Mouse (Mus musculus): ENCODE results near the gene Rps6kc1.

Gene Rps6kc1

DNA sequence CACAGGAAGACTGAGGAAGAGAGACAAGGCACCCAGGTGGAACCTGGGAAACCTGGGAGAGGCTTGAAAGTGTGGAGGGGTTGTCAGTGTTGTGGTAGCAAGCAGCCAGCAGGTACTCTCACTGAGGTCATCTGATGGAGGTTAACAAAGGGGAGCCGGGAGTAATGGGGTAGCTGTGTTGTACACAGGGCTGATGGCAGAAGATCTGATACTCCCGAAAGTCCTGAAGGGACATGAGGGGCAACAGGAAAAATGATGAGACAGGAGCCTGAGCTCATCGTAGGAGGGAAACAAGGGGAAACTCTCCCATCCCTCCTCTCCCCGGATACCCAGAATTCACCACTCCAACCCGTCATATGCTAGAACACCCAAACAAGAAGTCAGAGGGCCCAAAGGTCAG, 244.2 kb downstream of the Rps6kc1 start:
- in situ Hi-C loops (cut with MboI) = no loop called here

GRCm38 (mm10) chr1:190665490-190665875, 246.1 kb downstream of the Rps6kc1 start:
- in situ Hi-C loops (cut with MboI) = no loop called here

- in situ Hi-C loops (cut with MboI) = no loop called here
These were observed 246.6 kb downstream of the Rps6kc1 start for GRCm38 (mm10) chr1:190664767-190665489.

DNA sequence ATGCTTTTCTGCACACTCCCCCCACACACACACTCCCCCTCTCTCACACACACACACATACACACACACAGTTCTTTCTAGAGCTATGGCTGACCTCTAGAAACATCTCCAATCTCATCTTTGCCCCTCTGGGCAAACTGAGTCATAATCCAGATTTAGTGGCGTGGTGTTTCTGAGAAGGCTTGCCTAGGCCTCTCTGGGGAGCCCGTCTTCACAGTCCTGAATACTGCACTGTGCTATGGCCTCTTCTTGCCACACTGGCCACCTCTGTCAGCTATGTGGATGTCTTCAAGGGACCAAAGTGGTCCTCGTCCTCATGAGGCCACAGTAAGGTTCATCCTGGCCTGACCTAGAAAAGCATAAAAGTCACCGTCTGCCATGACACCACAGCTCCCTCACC, 247.6 kb downstream of the Rps6kc1 start:
- in situ Hi-C loops (cut with MboI) = no loop called here

DNA sequence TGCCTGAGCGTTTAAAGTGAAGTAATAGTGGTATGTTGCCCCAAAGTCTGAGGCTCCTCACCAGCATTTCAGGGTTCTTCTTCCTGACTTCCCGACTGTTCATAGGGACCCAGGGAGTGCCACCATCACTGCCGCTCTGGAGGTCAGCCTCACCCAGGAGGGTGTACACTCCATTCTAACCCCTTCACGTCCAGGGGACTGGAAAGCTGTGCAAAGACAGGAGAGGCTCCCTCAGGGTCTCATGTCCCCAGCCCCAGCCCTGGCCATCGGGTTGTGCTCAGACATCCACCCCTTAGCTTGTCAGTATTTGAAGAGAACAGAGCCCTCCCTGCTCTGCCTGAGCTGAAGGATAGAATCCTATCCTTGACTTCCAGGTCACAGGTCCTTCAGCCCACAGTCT, 248.8 kb downstream of the Rps6kc1 start:
- in situ Hi-C loops (cut with MboI) = no loop called here

DNA sequence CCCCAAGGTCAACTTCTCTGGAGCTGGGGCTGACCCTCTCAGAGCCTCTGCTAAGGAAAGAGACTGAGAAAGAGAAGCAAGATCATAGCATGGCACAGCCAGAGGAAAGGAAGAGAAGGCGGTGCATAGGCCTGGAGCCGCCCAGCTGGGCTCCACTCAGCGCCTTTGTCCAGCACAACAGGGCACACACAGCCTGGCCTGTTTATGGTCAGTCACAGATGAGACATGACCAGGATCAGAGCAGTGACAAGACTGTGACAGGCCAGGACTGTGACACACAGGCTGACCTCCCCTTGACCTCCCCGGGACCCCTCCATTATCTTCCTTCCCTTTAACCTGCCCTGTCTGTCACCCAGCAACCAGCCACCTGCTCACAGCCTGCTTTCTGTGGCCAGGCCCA, 249.8 kb downstream of the Rps6kc1 start:
- in situ Hi-C loops (cut with MboI) = no loop called here

- in situ Hi-C loops (cut with MboI) = no loop called here
These were observed 250.3 kb downstream of the Rps6kc1 start for GRCm38 (mm10) chr1:190661249-190661648.

- in situ Hi-C loops (cut with MboI) = no loop called here
These were observed 251.7 kb downstream of the Rps6kc1 start for GRCm38 (mm10) chr1:190659722-190660502.

DNA sequence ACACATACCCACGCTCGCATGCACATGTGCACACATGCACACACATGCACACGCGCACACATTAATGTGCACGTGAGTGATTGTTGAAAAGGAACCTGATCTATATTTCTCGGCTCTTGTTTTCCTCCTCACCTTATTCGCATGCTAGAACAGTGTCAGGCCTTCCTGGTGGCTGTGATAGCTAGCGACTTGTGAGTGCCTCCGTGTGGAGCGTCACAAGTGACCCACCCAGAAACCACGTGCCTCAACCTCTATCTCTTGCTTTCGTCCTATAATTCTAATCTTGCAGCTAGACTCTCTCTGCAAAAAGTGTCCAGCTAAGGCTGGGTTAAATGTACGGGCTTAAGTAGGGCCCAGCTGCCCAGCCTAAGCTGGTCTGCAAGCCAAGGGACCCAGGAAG, 253.3 kb downstream of the Rps6kc1 start:
- in situ Hi-C loops (cut with MboI) = no loop called here

DNA sequence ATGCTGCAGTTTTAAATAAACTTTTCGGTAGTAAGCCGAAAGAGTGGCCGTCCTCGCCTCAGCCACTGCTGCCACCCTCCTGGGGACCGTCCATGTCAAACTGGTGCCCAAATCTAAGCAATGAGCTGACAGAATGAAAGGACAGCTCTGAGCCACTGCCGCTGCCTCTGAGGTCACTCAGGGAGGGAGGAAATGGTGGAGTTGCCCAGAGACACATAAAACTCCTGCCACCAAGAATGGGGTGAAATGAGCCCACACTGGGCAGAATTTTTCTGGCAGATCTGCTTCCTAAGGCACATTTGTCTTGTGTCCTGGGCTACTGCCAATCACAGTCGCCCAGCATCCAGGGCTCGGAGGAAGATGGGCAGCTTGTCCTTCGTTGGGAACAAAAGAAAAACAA, 255.5 kb downstream of the Rps6kc1 start:
- in situ Hi-C loops (cut with MboI) = no loop called here

DNA sequence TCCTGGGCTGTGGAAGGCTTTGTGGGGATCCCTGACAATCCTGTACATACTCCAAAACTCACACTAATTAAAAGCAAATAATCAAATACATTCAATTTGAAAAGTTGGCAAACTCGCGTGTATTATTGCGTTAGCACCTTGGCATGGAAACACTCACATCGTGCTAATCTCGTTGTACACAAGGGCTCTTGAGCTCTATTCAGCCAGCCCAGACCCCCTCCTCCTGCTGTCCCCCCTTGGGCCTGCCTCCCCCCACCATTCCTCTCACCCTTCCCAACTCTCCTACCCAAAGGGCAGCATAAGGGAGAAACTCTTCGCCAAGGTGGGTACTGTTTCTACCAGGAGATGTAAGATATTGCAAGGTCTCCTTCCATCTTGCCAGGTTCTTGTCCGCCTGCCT, 255.9 kb downstream of the Rps6kc1 start:
- in situ Hi-C loops (cut with MboI) = no loop called here

DNA sequence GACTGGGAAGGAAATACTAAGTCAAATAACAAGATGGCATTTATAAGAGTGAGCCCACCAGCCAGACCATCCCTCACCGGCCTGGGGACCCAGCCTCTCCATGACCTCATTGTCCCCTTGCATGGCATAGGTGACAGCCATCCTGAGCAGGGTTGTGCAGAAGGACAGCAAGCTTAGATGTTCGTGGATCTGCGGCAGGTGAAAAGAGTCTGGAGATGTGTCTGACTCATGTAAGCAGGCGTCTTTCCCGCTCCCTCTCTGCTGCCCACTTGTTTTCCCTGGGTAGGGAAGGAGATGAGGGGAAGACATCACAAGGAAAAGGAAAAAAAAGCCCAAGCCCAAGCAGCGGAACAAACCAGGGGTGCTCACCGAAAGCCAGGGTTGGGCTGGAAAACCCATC, 256.5 kb downstream of the Rps6kc1 start:
- in situ Hi-C loops (cut with MboI) = no loop called here

GRCm38 (mm10) chr1:190654694-190655001, 256.9 kb downstream of the Rps6kc1 start:
- in situ Hi-C loops (cut with MboI) = no loop called here

DNA sequence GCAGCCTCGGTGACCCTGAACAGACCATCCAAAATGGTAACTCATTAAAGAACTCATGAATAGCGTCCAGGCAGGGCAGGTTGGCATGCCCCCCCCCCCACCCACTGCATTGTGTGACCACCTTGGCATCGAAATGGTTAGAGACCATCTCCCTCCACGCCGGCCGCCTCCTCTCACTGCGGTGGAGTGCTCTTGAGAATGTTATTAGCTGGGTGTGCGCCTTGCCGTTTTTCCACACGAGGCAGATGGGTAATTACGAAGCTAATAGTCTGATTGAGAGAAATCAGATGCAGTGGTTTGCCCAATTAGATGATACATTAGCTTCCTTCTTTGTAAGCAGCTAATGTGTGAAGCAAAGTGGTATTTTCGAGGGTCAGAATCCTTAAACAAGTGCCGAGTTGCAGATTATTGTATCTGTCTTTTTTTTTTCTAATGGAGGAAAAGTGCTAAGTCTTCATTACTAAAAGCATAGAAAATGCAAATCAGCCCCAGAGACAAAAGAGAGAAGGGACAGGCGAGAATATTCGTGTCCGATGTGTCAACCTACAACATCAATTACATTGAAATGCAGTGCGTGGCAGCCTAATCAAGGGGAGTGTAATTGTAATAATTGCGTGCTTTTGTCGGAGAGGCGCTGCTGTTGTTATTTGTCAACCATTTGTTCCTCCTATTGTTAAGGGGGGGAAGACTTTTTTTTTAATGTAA, 257.4 kb downstream of the Rps6kc1 start:
- in situ Hi-C loops (cut with MboI) = no loop called here

DNA sequence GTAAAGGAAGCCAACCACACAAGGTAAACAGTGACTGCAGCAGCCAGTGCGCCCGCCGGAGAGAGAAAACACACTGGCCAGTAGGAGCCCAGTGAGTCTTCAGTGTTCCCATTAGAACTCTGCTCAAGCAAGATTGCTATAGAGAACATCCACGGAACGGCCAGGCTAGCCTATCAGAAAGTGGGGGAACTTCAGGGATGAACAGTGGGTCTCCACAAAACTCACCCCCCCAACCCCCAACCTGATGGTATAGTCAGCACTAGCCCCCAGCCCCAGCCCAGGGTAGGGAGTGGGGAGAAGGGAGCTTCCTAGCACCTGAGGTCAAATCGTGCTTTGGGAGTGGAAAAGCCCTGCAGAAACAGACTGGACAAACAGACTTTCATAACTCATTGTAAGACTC, 258.5 kb downstream of the Rps6kc1 start:
- in situ Hi-C loops (cut with MboI) = no loop called here

Data from mature B cell (primary cell).